Mouse (Mus musculus): ENCODE data around the gene Sec22b. TPM values are rescaled to one million over a fixed set of nuclear protein-coding genes. Genes with fewer than 3 reads are reported as not detected.

The Sec22b gene
- total RNA-seq (2023): 10 to 100 TPM; 50.7 to 54.3 TPM

DNA sequence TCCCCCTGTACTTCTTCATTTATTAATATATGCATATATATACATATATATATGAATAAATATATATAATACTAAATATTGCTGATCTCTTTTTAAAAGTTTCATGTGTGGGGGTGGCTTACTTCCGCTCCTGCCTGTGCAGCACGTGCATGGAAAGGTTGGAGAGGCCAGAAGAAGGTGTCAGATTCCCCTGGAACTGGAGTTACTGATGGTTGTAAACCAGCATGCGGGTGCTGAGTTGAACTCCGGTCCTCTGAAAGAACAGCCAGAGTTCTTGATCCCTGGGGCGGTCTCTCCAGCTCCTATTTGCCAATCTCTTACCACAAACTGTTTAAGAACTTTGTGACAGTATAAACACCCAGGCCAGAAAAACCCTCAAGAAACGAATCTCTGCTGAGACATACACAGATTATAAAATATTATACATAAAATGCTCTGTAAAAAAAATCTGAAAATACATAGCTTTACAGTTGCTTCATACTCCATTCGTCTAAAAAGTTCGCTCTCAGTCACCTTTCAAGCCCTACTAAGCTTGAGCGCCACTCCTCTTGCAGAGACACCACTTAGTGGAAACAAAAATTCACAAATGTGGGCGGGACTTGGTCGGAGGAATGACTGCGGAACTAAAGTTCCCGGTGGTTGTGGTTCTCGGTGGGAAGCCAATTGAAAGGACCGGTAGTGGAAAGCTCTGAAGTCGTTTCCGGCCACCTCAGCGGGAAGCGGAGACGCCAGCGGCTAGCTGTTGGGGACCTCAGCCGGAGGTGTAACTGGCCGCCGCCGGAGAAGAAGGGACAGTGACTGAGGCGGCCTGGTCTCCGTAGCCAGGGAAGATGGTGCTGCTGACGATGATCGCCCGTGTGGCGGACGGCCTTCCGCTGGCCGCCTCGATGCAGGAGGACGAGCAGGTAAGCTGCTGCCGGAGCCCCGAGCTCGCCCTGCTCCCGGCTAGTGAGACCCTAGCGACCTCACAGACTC, at the start of gene Sec22b:
Gene Sec22b (plus strand): TSS at position 675 of the 975 bp plus-strand sequence.

DNA sequence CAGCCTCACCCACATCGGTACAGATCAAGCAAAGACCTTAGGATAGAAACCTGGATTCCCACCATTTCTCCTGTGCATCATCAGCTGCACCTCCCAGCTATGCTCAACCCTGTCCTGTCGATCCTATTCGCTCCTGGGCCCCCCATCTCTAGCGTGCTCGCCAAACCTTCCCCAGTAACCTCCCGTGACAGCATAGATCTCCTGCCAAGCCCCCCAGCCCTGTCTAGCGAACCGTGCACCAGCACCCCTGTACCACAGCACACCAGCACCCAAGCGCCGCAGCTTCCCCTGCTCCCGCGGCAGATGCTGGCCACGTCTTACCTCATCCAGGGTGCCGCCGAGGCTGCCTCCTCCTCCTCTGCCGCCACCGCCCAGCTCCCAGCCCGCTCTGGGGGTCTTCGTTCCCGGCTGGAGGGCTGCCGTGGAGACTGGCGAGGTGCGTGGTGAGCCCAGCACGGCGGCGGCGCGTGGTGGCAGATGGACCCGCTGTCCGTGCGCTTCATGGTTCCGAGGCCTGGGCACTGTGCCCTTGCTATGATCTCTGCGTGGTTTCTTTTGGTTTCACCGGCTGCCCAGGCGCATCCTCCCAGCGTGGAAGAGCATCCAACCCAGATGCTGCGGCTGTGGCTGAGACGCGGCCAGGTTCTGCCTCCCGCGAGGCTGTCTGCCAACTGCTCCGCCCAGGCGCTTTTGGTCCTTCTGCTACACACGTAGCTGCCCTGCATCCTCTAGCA, 12.7 kb upstream of the Sec22b start, which contains the start of gene Pde4dip:
Gene Pde4dip (minus strand): TSS at position 540 of the 734 bp plus-strand sequence.

Other genes starting within 250 kb of the Sec22b start
- gene Prkab2, start 243.0 kb upstream of the Sec22b start, total RNA-seq (2023): 10 to 100 TPM in 1 of 2 experiments, 1 to 10 TPM in 1; 9.1 to 10.2 TPM
- not detected for gene Gm17651, start 226.5 kb upstream of the Sec22b start, total RNA-seq (2023)
- 1 to 10 TPM; 6.7 to 6.9 TPM for gene Pde4dip, start 12.5 kb upstream of the Sec22b start, total RNA-seq (2023)
- gene Notch2, start 112.3 kb downstream of the Sec22b start, total RNA-seq (2023): 100 to 1,000 TPM; 233 to 282 TPM